Comparison of ENCODE assay signal across 10 mouse cellular contexts in genomic region chr2:168479930-168480329, GRCm38 (mm10).
DNase-seq lines count a peak whose midpoint lies in the region; ATAC-seq and TF ChIP-seq lines count a peak whose summit lies in the region.
"Had no signal": no experiment of that assay in that cellular context is flagged by ENCODE, and none has a peak within 500 bp of the region (broad histone marks: within the 10 kb centered on the region; RNA-seq: fewer than 3 reads in every experiment).

No protein-coding gene starts in this region.

- H3K9me3 ChIP-seq in forebrain, embryonic 15.5 days = no peaks in the 10 kb centered on the region
- no peaks in the 10 kb centered on the region for H3K9me3 ChIP-seq in forebrain, embryonic 11.5 days (ENCODE audit: control insufficient read depth, low read length)
- no peaks in the 10 kb centered on the region for H3K9me3 ChIP-seq in kidney, embryonic 15.5 days (replicated peaks)
- no peaks in the 10 kb centered on the region for H3K9me3 ChIP-seq in intestine, embryonic 15.5 days
- H3K9me3 ChIP-seq: hindbrain, embryonic 15.5 days; midbrain, embryonic 12.5 days had no signal

- no peak overlapping the region for H3K4me2 ChIP-seq in forebrain, embryonic 15.5 days (replicated peaks)
- no peak overlapping the region for H3K4me2 ChIP-seq in forebrain, embryonic 11.5 days (ENCODE audit: low read depth, low read length, severe bottlenecking)
- H3K4me2 ChIP-seq in kidney, embryonic 15.5 days = no peak overlapping the region
- no peak overlapping the region for H3K4me2 ChIP-seq in intestine, embryonic 15.5 days (replicated peaks)
- H3K4me2 ChIP-seq: hindbrain, embryonic 15.5 days; midbrain, embryonic 12.5 days had no signal

- peak overlapping the region; percentile 65 for H3K27ac ChIP-seq in forebrain, embryonic 15.5 days (replicated peaks)
- H3K27ac ChIP-seq in forebrain, embryonic 11.5 days (ENCODE audit: low read depth, low read length) = no peak overlapping the region
- no peak overlapping the region for H3K27ac ChIP-seq in kidney, embryonic 15.5 days
- H3K27ac ChIP-seq in thymus, adult 2 months (ENCODE audit: control insufficient read depth, insufficient read depth, low read length) = no peak overlapping the region
- H3K27ac ChIP-seq in intestine, embryonic 15.5 days = no peak overlapping the region
- H3K27ac ChIP-seq: hindbrain, embryonic 15.5 days; midbrain, embryonic 12.5 days had no signal

- 71% methylated on average over 15 of the region's 15 CpGs for WGBS in forebrain, embryonic 15.5 days
- 90% methylated on average over 15 of the region's 15 CpGs for WGBS in forebrain, embryonic 11.5 days
- WGBS in kidney, embryonic 15.5 days = 84% methylated on average over 15 of the region's 15 CpGs
- 96% methylated on average over 15 of the region's 15 CpGs for WGBS in thymus, adult 2 months
- 88% methylated on average over 15 of the region's 15 CpGs for WGBS in intestine, embryonic 15.5 days

- H3K36me3 ChIP-seq in forebrain, embryonic 15.5 days = no peaks in the 10 kb centered on the region
- no peaks in the 10 kb centered on the region for H3K36me3 ChIP-seq in forebrain, embryonic 11.5 days (ENCODE audit: control insufficient read depth, insufficient read depth, low read length)
- no peaks in the 10 kb centered on the region for H3K36me3 ChIP-seq in kidney, embryonic 15.5 days
- no peaks in the 10 kb centered on the region for H3K36me3 ChIP-seq in thymus, adult 2 months (ENCODE audit: control insufficient read depth, insufficient read depth, low read length)
- H3K36me3 ChIP-seq in intestine, embryonic 15.5 days = no peaks in the 10 kb centered on the region
- H3K36me3 ChIP-seq: hindbrain, embryonic 15.5 days; midbrain, embryonic 12.5 days had no signal

- no peak for TF ChIP-seq POLR2A in thymus, adult 2 months (IDR thresholded peaks at IDR 0.05; ENCODE audit: control insufficient read depth, extremely low read depth, insufficient read depth, low read length, poor library complexity)

- no peaks in the 10 kb centered on the region for H3K27me3 ChIP-seq in forebrain, embryonic 15.5 days
- no peaks in the 10 kb centered on the region for H3K27me3 ChIP-seq in forebrain, embryonic 11.5 days (ENCODE audit: control insufficient read depth, insufficient read depth, low read length)
- peaks cover 11% of the 10 kb centered on the region; the same call in 1 of the 2 replicates for H3K27me3 ChIP-seq in kidney, embryonic 15.5 days
- no peaks in the 10 kb centered on the region for H3K27me3 ChIP-seq in thymus, adult 2 months (ENCODE audit: control insufficient read depth, insufficient read depth, low read length)
- H3K27me3 ChIP-seq in intestine, embryonic 15.5 days (replicated peaks) = no peaks in the 10 kb centered on the region
- H3K27me3 ChIP-seq: hindbrain, embryonic 15.5 days had no signal

- no peak for TF ChIP-seq CTCF in thymus, adult 2 months (IDR thresholded peaks at IDR 0.05; ENCODE audit: borderline replicate concordance, control insufficient read depth, extremely low read depth, insufficient read depth, low read length, poor library complexity)

- 0 out of 2 replicates have a peak overlapping the region, but pooled peaks have one; percentile 18 for H3K9ac ChIP-seq in forebrain, embryonic 15.5 days (replicated peaks)
- no peak overlapping the region for H3K9ac ChIP-seq in forebrain, embryonic 11.5 days (ENCODE audit: low read length)
- no peak overlapping the region for H3K9ac ChIP-seq in kidney, embryonic 15.5 days
- H3K9ac ChIP-seq in intestine, embryonic 15.5 days = no peak overlapping the region
- H3K9ac ChIP-seq: hindbrain, embryonic 15.5 days; midbrain, embryonic 12.5 days had no signal

- no peak overlapping the region for H3K4me3 ChIP-seq in forebrain, embryonic 15.5 days
- H3K4me3 ChIP-seq in forebrain, embryonic 11.5 days (ENCODE audit: low read depth, low read length) = no peak overlapping the region
- H3K4me3 ChIP-seq in kidney, embryonic 15.5 days (replicated peaks) = no peak overlapping the region
- no peak overlapping the region for H3K4me3 ChIP-seq in thymus, adult 2 months (ENCODE audit: control insufficient read depth, insufficient read depth, low read length)
- H3K4me3 ChIP-seq in intestine, embryonic 15.5 days (replicated peaks) = no peak overlapping the region
- H3K4me3 ChIP-seq: hindbrain, embryonic 15.5 days; midbrain, embryonic 12.5 days had no signal

- DNase-seq in forebrain, embryonic 11.5 days (ENCODE audit: low spot score) = no peak
- DNase-seq in cerebellum, adult 18-20 months = peak; percentile 88
- peak; percentile 81 for DNase-seq in layer of hippocampus, adult 11-12 months (ENCODE audit: low spot score)
- peak; percentile 80 for DNase-seq in right cerebral cortex, adult 18-20 months
- no peak for DNase-seq in thymus, adult 2 months

- no peak for ATAC-seq in forebrain, embryonic 15.5 days (replicated peaks)
- ATAC-seq in forebrain, embryonic 11.5 days (replicated peaks; ENCODE audit: low FRiP score) = no peak
- no peak for ATAC-seq in kidney, embryonic 15.5 days (replicated peaks; ENCODE audit: low FRiP score)
- no peak for ATAC-seq in intestine, embryonic 15.5 days

- H3K4me1 ChIP-seq in forebrain, embryonic 15.5 days = peaks cover 13% of the 10 kb centered on the region
- H3K4me1 ChIP-seq in forebrain, embryonic 11.5 days (replicated peaks; ENCODE audit: control insufficient read depth, insufficient read depth, low read length) = no peaks in the 10 kb centered on the region
- H3K4me1 ChIP-seq in kidney, embryonic 15.5 days = 0 out of 2 replicates have a peak, but pooled peaks cover 6% of the 10 kb centered on the region
- peaks cover 4% of the 10 kb centered on the region; the same call in 1 of the 2 replicates for H3K4me1 ChIP-seq in thymus, adult 2 months (replicated peaks; ENCODE audit: control insufficient read depth, insufficient read depth, low read length)
- H3K4me1 ChIP-seq in intestine, embryonic 15.5 days (replicated peaks) = no peaks in the 10 kb centered on the region
- H3K4me1 ChIP-seq: hindbrain, embryonic 15.5 days; midbrain, embryonic 12.5 days had no signal

Comparison
In these comparisons a context has a peak if more than half of its experiments do, and no peak if none do; other contexts are left out.
1. DNase-seq: peak in cerebellum, adult 18-20 months (2 of 2), layer of hippocampus, adult 11-12 months (single experiment) and right cerebral cortex, adult 18-20 months (single experiment); none in forebrain, embryonic 11.5 days (single experiment) and thymus, adult 2 months (single experiment).